Mouse (Mus musculus) telencephalon, adult 2 months (tissue): ENCODE data around the gene Hsf5.

Experiments
- DNase-seq: peaks from one replicate; pipeline ENCODE4 v3.0.0-alpha.2; 2011; ENCODE audit warnings: low read depth, low spot score

Gene Hsf5

GRCm38 (mm10) chr11:87590841-87591525 is 26.0 kb upstream of the Hsf5 start:
- no peak for DNase-seq

- DNase-seq, result peak; percentile 100
Measured at GRCm38 (mm10) chr11:87591526-87592353, 25.2 kb upstream of the Hsf5 start, which contains the start of gene Mtmr4. Gene Mtmr4, plus strand, starts transcription at chr11:87592162.

- no peak for DNase-seq
Measured at GRCm38 (mm10) chr11:87592354-87592695, 24.6 kb upstream of the Hsf5 start.

GRCm38 (mm10) chr11:87592713-87593598 is 24.0 kb upstream of the Hsf5 start:
- no peak for DNase-seq

GRCm38 (mm10) chr11:87595327-87595841 is 21.6 kb upstream of the Hsf5 start:
- DNase-seq, result peak; percentile 84

- DNase-seq, result no peak
Measured at GRCm38 (mm10) chr11:87595976-87596375, 21.0 kb upstream of the Hsf5 start.

- no peak for DNase-seq
Measured at GRCm38 (mm10) chr11:87596492-87596891, 20.5 kb upstream of the Hsf5 start.

- no peak for DNase-seq
Measured at GRCm38 (mm10) chr11:87597061-87597460, 19.9 kb upstream of the Hsf5 start.

GRCm38 (mm10) chr11:87599395-87600089 is 17.4 kb upstream of the Hsf5 start:
- no peak for DNase-seq

- no peak for DNase-seq
Measured at GRCm38 (mm10) chr11:87600322-87600853, 16.6 kb upstream of the Hsf5 start.

- DNase-seq, result no peak
Measured at GRCm38 (mm10) chr11:87602234-87602633, 14.7 kb upstream of the Hsf5 start.

- DNase-seq, result no peak
Measured at GRCm38 (mm10) chr11:87603571-87603970, 13.4 kb upstream of the Hsf5 start.

- no peak for DNase-seq
Measured at GRCm38 (mm10) chr11:87609264-87609663, 7.7 kb upstream of the Hsf5 start.

GRCm38 (mm10) chr11:87611547-87611946 is 5.4 kb upstream of the Hsf5 start:
- no peak for DNase-seq

GRCm38 (mm10) chr11:87613972-87614371 is 3.0 kb upstream of the Hsf5 start:
- no peak for DNase-seq

GRCm38 (mm10) chr11:87615551-87615950 is 1.4 kb upstream of the Hsf5 start:
- no peak for DNase-seq

GRCm38 (mm10) chr11:87615952-87616351 is 1.0 kb upstream of the Hsf5 start:
- DNase-seq, result no peak

- DNase-seq, result no peak
Measured at GRCm38 (mm10) chr11:87617606-87618005, 642 bp downstream of the Hsf5 start.

GRCm38 (mm10) chr11:87623160-87623559 is 6.2 kb downstream of the Hsf5 start:
- DNase-seq, result no peak

- DNase-seq, result no peak
Measured at GRCm38 (mm10) chr11:87629859-87630258, 12.9 kb downstream of the Hsf5 start.

- no peak for DNase-seq
Measured at GRCm38 (mm10) chr11:87638793-87639192, 21.8 kb downstream of the Hsf5 start.
